Mouse (Mus musculus) embryonic facial prominence, embryonic 11.5 days (tissue): ENCODE data around the gene Arhgap27. TPM values are rescaled to one million over a fixed set of nuclear protein-coding genes. Genes with fewer than 3 reads are reported as not detected.

Experiments
- ATAC-seq: fragments of 200-750 bp; cut with Nextera tagmentation; replicated peaks from 2 replicates; pipeline ENCODE4 v1.8.0; 2017; ENCODE audit warnings: low read depth; ENCODE audit not compliant: insufficient number of reproducible peaks, low FRiP score, low TSS enrichment
- DNase-seq: peaks from one replicate; pipeline ENCODE4 v3.0.0-alpha.2; 2015; ENCODE audit warnings: low spot score
- H3K27ac ChIP-seq: fragments of 300-500 bp; sonication (generic); replicated peaks from 2 replicates; pipeline ENCODE4 v1.5.1; 2014; ENCODE audit warnings: mild to moderate bottlenecking, low read depth, low read length, control low read depth
- H3K27me3 ChIP-seq: fragments of 300-500 bp; sonication (generic); 2 replicates; pipeline ENCODE4 v1.6.1; 2014; ENCODE audit warnings: mild to moderate bottlenecking, low read length, moderate library complexity, mixed read lengths; ENCODE audit not compliant: control insufficient read depth, insufficient read depth
- H3K36me3 ChIP-seq: fragments of 300-500 bp; sonication (generic); replicated peaks from 2 replicates; pipeline ENCODE4 v1.6.1; 2014; ENCODE audit warnings: low read depth, mild to moderate bottlenecking, low read length, moderate library complexity, mixed read lengths; ENCODE audit not compliant: control insufficient read depth, insufficient read depth
- H3K4me1 ChIP-seq: fragments of 300-500 bp; sonication (generic); 2 replicates; pipeline ENCODE4 v1.6.1; 2014; ENCODE audit warnings: low read length, mixed read lengths; ENCODE audit not compliant: control insufficient read depth, insufficient read depth
- H3K4me2 ChIP-seq: fragments of 300-500 bp; sonication (generic); 2 replicates; pipeline ENCODE4 v1.6.1; 2014; ENCODE audit warnings: low read depth, mild to moderate bottlenecking, control low read depth, low read length, moderate library complexity
- H3K4me3 ChIP-seq: fragments of 300-500 bp; sonication (generic); 2 replicates; pipeline ENCODE4 v1.5.1; 2014; ENCODE audit warnings: low read depth, low read length, control low read depth
- H3K9ac ChIP-seq: fragments of 300-500 bp; sonication (generic); replicated peaks from 2 replicates; pipeline ENCODE4 v1.6.1; 2014; ENCODE audit warnings: mild to moderate bottlenecking, control low read depth, low read length
- H3K9me3 ChIP-seq: fragments of 300-500 bp; sonication (generic); replicated peaks from 2 replicates; pipeline ENCODE4 v1.6.1; 2016; ENCODE audit warnings: mild to moderate bottlenecking, low read length, inconsistent platforms, mixed read lengths; ENCODE audit not compliant: control insufficient read depth
- WGBS: fragments of 180-500 bp; shearing (Covaris S2); extraction: QIAGEN DNeasy Blood & Tissue Kit; methylation state at CpG from one replicate; pipeline ENCODE4 v1.1.7; 2014; 5-methylcytosine and 5-hydroxymethylcytosine counted together
- polyA plus RNA-seq: library from polyadenylated mRNA; unstranded; fragments of >200 nt; fragmentation: Nextera tagmentation; extraction: Ambion mirVana; gene quantifications from 2 replicates; pipeline ENCODE4 v1.2.1, GENCODE M21; 2014

Arhgap27 gene
- polyA plus RNA-seq, 1 experiment from 2014 or later: 2.9 TPM

DNA sequence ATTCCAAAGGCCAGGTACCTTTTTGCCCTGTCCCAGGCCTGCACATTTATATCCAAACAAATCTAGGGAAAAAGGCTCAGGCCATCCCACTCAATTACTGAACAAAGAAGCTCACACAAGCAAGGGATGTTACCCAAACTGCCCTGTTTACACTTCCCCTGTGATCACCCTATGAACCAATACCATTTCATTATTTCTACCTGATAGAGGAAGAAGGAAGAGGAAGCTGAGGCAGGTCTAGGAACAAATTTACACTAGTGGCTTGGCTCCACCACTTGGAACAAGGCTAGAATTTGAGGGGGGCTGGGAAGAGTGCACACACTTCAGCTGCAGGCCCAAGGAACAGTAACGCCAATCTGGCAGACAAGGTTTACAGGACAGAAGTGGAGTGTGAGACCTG, 42.3 kb upstream of the Arhgap27 start:
- Histone ChIP-seq H3K27ac (no peak overlapping the region), H3K36me3 (no peaks in the 10 kb centered on the region), H3K4me2 (no peak overlapping the region), H3K27me3 (no peaks in the 10 kb centered on the region), H3K9ac (no peak overlapping the region), H3K4me3 (no peak overlapping the region), H3K9me3 (no peaks in the 10 kb centered on the region), H3K4me1 (no peaks in the 10 kb centered on the region)
- ATAC-seq (no peak), DNase-seq (no peak)
- 87% methylated on average over 1 of the region's 1 CpGs for WGBS

DNA sequence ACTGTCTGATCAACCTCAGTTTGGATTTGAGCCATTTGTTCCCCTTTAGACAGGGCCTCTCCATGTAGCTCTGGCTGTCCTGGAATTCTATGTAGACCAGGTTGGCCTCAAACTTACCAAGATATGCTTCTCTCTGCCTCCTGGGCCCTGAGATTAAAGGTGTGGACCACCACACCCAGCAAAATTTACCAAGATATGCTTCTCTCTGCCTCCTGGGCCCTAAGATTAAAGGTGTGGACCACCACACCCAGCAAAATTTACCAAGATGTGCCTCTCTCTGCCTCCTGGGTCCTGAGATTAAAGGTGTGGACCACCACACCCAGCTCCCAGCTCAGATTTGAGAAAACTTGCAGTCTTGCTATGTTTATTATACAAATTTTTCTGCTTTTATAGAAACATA, 41.1 kb upstream of the Arhgap27 start:
- no peaks in the 10 kb centered on the region for H3K36me3 ChIP-seq
- H3K4me1 ChIP-seq: no peaks in the 10 kb centered on the region
- DNase-seq (no peak), ATAC-seq (no peak)
- H3K4me3 ChIP-seq: no peak overlapping the region
- H3K4me2 ChIP-seq: no peak overlapping the region
- no peaks in the 10 kb centered on the region for H3K9me3 ChIP-seq
- H3K9ac ChIP-seq: no peak overlapping the region
- H3K27me3 ChIP-seq: no peaks in the 10 kb centered on the region
- no peak overlapping the region for H3K27ac ChIP-seq

DNA sequence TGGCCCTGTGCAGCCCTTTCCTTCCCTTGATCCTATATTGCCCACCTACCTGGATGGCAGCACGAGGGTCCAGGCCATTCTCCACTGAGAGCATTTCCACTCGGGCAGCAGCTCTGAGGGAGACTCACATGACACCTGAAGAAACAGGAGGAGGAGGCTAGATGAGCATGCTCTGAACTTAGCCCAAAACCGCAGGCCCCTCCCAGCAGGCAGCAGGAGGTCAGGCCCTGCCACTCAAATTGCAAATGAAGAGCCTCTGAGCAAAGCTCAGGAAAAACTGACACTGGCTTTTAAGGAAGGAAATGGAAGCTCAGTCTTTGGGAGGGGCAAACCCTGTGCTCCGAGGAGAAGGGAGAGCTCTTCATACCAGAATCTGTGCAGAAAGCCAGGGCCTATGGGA, 40.3 kb upstream of the Arhgap27 start:
- no peak for DNase-seq
- H3K36me3 ChIP-seq: no peaks in the 10 kb centered on the region
- H3K9me3 ChIP-seq: no peaks in the 10 kb centered on the region
- no peak overlapping the region for H3K27ac ChIP-seq
- H3K4me1 ChIP-seq: no peaks in the 10 kb centered on the region
- H3K9ac ChIP-seq: no peak overlapping the region
- no peak overlapping the region for H3K4me2 ChIP-seq
- ATAC-seq: no peak
- WGBS: 56% methylated on average over 4 of the region's 4 CpGs
- no peak overlapping the region for H3K4me3 ChIP-seq
- H3K27me3 ChIP-seq: no peaks in the 10 kb centered on the region

DNA sequence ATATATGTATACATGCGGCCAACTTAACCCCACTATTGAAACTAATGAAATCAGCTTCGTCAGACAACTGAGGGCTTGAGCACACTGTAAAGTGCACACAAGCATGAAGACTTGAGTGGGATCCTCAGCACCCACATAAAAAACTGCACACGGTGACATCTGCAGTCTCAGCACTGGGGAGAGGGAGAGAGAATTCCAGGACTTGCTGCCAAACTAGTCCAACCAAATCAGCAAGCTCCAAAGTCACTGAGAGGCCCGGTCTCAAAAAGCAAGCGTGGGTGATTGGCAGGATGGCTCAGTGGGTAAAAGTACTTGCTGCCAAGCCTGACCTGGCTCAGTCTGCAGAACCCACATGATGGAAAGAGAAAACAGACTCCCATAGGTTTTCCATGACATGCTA, 39.2 kb upstream of the Arhgap27 start:
- Histone ChIP-seq H3K9me3 (no peaks in the 10 kb centered on the region), H3K9ac (no peak overlapping the region), H3K4me2 (no peak overlapping the region), H3K27ac (no peak overlapping the region), H3K4me3 (no peak overlapping the region), H3K27me3 (no peaks in the 10 kb centered on the region), H3K36me3 (no peaks in the 10 kb centered on the region), H3K4me1 (no peaks in the 10 kb centered on the region)
- ATAC-seq: no peak
- 92% methylated on average over 5 of the region's 5 CpGs for WGBS
- no peak for DNase-seq

DNA sequence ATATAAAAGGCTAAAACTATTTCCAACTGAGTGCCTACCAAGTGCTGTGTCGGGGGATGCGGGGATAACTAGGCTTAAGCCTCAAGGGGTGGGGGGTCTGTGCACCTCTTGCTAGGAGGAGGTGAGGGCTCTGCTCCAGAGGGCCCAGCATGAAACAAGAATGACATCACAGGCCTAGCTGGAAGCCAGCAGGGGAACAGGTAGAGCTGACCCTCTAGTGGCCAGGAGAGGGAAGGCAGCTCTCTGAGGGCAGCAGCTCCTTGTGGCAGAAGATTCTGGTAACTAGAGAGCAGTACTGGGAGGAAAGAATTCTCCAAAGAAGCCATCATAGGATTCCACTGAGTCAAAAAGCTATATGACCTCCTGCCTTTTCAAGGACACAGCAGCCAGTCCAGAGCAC, 38.7 kb upstream of the Arhgap27 start:
- DNase-seq: peak; percentile 61
- Histone ChIP-seq H3K27me3 (no peaks in the 10 kb centered on the region), H3K9me3 (no peaks in the 10 kb centered on the region)

DNA sequence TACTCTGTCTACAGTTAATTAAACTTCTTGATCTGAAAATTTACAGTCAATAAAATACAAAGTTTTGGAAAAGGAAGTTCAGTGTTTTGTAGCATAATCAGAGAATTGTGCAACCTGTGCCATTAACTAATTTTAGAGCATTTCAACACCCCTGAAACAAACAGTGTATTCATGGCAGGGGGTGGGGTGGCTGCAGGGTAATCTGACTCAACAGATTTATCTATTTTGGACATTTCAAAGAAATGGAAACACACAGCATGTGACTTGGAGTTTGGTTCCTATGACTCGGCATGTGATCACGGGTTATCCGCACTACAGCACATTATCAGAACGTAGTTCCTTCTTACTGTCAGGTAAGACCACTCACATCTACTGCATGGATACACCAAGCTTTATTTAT, 36.5 kb upstream of the Arhgap27 start:
- no peaks in the 10 kb centered on the region; the same call in none of the 2 replicates for H3K36me3 ChIP-seq
- no peaks in the 10 kb centered on the region for H3K27me3 ChIP-seq
- H3K9ac ChIP-seq: no peak overlapping the region
- no peak overlapping the region for H3K27ac ChIP-seq
- no peak overlapping the region for H3K4me3 ChIP-seq
- no peaks in the 10 kb centered on the region for H3K9me3 ChIP-seq
- DNase-seq (no peak), ATAC-seq (no peak)
- no peaks in the 10 kb centered on the region for H3K4me1 ChIP-seq
- H3K4me2 ChIP-seq: no peak overlapping the region
- WGBS: 97% methylated on average over 4 of the region's 4 CpGs

More for the DNA sequence above, 38.7 kb upstream of the Arhgap27 start:
- ATAC-seq: no peak
- no peaks in the 10 kb centered on the region for H3K4me1 ChIP-seq
- no peaks in the 10 kb centered on the region for H3K36me3 ChIP-seq
- H3K4me3 ChIP-seq: no peak overlapping the region
- WGBS: 58% methylated on average over 2 of the region's 2 CpGs
- no peak overlapping the region for H3K27ac ChIP-seq
- no peak overlapping the region for H3K4me2 ChIP-seq
- H3K9ac ChIP-seq: no peak overlapping the region

DNA sequence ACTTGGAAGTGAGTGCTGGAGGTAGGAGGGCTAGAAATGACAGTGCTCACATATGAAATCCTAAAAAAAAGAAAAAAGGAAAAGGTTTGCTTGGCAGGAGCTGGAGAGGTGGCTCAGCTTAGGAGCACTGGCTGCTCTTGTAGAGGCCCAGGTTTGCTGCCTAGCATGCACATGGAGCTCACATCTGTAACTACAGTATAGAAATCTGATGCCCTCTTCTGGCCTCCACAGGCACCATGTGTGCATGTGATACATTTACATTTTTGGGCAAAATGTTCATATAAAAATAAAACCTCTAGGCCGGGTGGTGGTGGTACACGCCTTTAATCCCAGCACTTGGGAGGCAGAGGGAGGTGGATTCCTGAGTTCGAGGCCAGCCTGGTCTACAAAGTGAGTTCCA, 35.6 kb upstream of the Arhgap27 start:
- H3K27me3 ChIP-seq: no peaks in the 10 kb centered on the region
- DNase-seq (no peak), ATAC-seq (no peak)
- no peak overlapping the region for H3K9ac ChIP-seq
- H3K9me3 ChIP-seq: no peaks in the 10 kb centered on the region
- H3K4me1 ChIP-seq: no peaks in the 10 kb centered on the region
- 91% methylated on average over 3 of the region's 3 CpGs for WGBS
- no peak overlapping the region for H3K4me3 ChIP-seq
- H3K36me3 ChIP-seq: peaks cover 4% of the 10 kb centered on the region
- H3K27ac ChIP-seq: no peak overlapping the region
- no peak overlapping the region for H3K4me2 ChIP-seq

DNA sequence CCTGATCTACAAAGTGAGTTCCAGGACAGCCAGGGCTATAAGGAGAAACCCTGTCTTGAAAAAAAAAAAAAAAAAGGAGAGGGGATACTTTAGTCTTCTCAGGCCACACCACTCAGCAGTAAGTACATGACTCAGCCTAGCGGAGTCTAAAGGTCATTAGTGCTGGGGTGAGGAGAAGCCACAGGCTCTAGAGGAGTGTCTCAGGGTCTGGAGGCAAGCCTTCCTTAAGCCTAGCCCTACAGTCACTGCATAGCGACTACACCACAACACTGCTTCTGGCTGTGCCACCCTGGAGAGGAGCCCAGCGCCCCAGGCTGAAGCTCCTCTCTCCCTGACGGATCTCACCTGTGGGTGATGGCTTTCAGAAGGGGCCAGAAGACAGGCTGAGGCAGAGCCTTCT, 33.2 kb upstream of the Arhgap27 start:
- Histone ChIP-seq H3K36me3 (peaks cover 6% of the 10 kb centered on the region), H3K27me3 (no peaks in the 10 kb centered on the region), H3K4me2 (no peak overlapping the region), H3K9me3 (no peaks in the 10 kb centered on the region), H3K27ac (no peak overlapping the region), H3K4me3 (no peak overlapping the region), H3K9ac (no peak overlapping the region), H3K4me1 (no peaks in the 10 kb centered on the region)
- ATAC-seq (no peak), DNase-seq (no peak)
- WGBS: 95% methylated on average over 4 of the region's 4 CpGs
